Mouse (Mus musculus): Measurements from ENCODE around the gene Plxnc1. TPM values are rescaled to one million over a fixed set of nuclear protein-coding genes. Genes with fewer than 3 reads are reported as not detected.

Gene Plxnc1
- polyA plus RNA-seq, 1 experiment from 2014 or later, result 1.8 TPM

DNA sequence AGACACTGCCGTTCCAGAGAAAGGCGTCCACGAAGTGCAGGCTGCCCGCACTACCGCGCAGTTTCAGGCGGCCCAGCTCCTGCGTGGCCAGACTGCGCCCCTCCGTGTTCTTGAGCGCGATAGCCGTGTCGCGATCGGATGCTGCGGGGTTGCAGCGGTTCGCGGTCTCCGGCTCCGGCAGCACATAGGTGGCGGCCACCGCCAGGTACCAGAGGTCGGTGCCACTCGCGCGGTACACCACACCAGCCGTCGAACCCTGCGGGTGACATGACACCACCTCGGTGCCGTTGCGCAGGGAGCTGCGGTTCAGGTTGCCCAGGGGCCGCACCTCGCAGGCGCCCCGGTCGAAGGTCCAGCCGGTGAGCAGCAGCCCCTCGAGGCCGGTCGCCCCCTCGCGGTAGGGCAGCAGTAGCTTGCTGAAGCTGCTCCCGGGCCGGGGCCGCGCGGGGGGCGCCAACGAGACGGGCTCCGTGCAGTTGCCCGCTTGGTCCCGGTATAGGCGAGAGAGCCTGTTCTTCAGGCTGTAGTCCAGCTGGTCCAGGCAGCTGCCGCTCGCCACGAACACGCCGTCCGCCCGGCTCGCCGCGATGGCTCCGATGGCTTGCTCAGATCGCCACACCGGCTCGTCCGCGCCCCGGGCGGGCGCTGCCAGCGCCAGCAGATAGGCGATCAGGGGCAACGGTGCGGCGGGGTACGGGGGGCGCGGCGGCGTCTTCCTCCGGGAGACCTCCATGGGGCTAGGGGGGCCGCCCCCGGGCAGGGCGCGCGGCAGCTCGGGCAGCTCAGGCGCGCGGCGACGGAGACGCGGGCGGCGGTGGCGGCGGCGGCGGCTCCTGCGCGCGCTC, 567 bp downstream of the Plxnc1 start:
- peak overlapping the region; percentile 92 for H3K27ac ChIP-seq
- peaks cover 65% of the 10 kb centered on the region for H3K4me1 ChIP-seq

DNA sequence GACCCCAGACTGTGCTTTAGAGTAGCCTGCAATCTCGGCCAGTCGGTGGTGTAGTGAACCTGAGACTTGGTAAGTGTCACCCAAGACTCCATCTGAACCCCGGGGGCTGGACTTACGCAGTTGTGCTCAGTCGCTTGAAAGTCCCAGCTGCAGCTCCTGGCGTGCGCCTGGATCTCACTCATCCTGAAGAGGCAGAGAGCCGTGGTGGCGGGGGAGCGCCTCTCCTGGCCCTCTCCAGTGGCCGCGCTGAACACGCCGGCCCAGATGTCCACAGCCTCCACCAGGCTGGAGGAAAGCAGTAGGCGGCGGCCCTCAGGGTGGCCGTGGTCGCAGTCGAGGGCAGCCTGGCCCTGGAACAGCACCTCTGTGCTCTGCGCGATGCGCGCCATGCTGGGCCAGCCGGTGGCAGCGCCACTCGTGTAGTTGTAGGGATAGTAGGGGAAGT, 1.2 kb downstream of the Plxnc1 start:
- H3K9me3 ChIP-seq, result no peaks in the 10 kb centered on the region
- no peaks in the 10 kb centered on the region for H3K36me3 ChIP-seq (replicated peaks)
- H3K4me3 ChIP-seq, result peak overlapping the region; percentile 66
- WGBS, result under 1% methylated on average over 26 of the region's 26 CpGs
- peak overlapping the region; percentile 92 for H3K27ac ChIP-seq
- H3K4me1 ChIP-seq, result peaks cover 65% of the 10 kb centered on the region
- peak; percentile 58 for DNase-seq (ENCODE audit: extremely low spot score, low spot score)
- H3K27me3 ChIP-seq (ENCODE audit: poor library complexity, severe bottlenecking), result peaks cover 95% of the 10 kb centered on the region

More for the DNA sequence above, 567 bp downstream of the Plxnc1 start:
- WGBS, result under 1% methylated on average over 109 of the region's 110 CpGs
- H3K4me3 ChIP-seq, result peak overlapping the region; percentile 66
- peaks cover 90% of the 10 kb centered on the region for H3K27me3 ChIP-seq (ENCODE audit: poor library complexity, severe bottlenecking)
- no peaks in the 10 kb centered on the region for H3K36me3 ChIP-seq (replicated peaks)
- H3K9me3 ChIP-seq, result no peaks in the 10 kb centered on the region
- peak; percentile 71 for DNase-seq (ENCODE audit: extremely low spot score, low spot score)

DNA sequence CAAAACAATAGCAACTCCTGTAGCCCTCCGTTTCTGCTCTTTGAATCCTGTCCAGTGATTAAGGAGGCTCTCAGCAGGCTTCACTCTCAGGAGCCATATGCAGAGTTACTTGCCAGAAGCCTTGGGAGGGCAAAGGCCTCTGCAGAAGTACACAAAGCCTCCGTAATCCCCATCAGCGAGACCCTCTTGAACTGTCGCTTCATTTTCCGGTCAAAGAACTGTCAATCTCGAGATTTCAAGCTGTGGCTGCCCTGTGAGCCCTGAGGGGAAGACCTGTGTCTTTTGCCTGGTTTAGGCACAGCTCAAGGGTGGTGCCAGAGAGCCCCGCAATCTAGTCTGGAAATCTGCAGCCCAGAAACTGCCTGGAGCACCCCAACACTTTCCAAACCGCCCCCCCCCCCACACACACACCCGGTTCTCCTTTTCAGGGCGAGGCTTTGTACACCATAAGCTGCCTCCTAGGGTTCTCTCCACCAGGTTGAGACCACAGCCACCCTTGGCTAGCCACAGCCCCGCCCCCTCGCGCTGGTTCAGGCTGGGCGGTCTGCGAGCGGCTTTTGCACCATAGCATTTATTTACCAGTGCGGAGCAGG, 2.1 kb downstream of the Plxnc1 start:
- H3K4me1 ChIP-seq, result peaks cover 65% of the 10 kb centered on the region
- under 1% methylated on average over 16 of the region's 17 CpGs for WGBS
- peak; percentile 61 for DNase-seq (ENCODE audit: extremely low spot score, low spot score)
- H3K4me3 ChIP-seq, result peak overlapping the region; percentile 66
- peaks cover 95% of the 10 kb centered on the region for H3K27me3 ChIP-seq (ENCODE audit: poor library complexity, severe bottlenecking)
- H3K36me3 ChIP-seq (replicated peaks), result no peaks in the 10 kb centered on the region
- H3K9me3 ChIP-seq, result no peaks in the 10 kb centered on the region
- H3K27ac ChIP-seq, result peak overlapping the region; percentile 92

DNA sequence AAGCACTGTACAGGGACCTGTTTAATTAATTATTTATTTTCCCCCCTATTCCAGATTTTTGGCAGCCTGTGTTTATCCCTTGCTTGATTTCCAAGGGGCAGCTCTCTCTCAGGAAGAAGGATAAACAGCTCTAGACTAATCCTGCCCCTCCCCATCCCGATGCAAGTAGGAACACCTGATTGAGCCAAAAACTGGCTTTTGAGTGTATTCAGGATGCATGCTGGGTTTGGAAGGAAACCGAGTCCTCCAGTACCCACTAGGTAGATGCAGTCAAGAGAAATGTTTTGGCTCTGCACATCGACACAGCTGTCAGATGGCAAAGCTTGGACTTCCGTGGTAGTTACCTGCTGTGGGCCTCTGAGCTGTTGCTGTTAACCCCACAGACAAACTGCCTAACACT, 3.1 kb downstream of the Plxnc1 start:
- Histone ChIP-seq H3K4me3 (peak overlapping the region; percentile 66), H3K4me1 (peaks cover 65% of the 10 kb centered on the region), H3K9me3 (no peaks in the 10 kb centered on the region), H3K27me3 (ENCODE audit: poor library complexity, severe bottlenecking) (peaks cover 90% of the 10 kb centered on the region), H3K27ac (no peak overlapping the region), H3K36me3 (replicated peaks) (peaks cover 9% of the 10 kb centered on the region)
- 6% methylated on average over 4 of the region's 4 CpGs for WGBS
- no peak for DNase-seq (ENCODE audit: extremely low spot score, low spot score)

DNA sequence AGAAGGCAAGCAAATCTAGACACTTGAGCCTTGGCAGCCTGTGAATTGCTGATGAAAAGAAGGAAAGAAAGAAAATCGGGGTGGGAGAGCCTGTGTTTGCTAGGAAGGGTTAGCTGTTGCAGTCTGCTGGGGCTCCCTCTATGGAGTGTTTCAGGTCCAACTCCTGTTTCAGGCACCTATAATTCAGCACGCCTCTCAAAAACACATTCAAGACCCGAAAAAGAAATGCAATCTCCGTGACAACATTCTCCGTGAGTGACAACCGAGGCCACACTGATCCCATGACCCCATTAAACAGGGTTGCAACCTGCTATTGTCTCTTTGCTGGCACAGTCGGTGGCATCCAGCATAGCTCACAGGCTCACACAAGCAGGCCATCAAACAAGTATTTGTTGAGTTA, 3.8 kb downstream of the Plxnc1 start:
- Histone ChIP-seq H3K4me3 (peak overlapping the region; percentile 66), H3K27me3 (ENCODE audit: poor library complexity, severe bottlenecking) (peaks cover 83% of the 10 kb centered on the region), H3K36me3 (replicated peaks) (peaks cover 10% of the 10 kb centered on the region), H3K4me1 (peaks cover 59% of the 10 kb centered on the region), H3K27ac (0 out of 2 replicates have a peak overlapping the region, but pooled peaks have one; percentile 35), H3K9me3 (no peaks in the 10 kb centered on the region)
- 4% methylated on average over 7 of the region's 7 CpGs for WGBS
- DNase-seq (ENCODE audit: extremely low spot score, low spot score), result peak; percentile 31

DNA sequence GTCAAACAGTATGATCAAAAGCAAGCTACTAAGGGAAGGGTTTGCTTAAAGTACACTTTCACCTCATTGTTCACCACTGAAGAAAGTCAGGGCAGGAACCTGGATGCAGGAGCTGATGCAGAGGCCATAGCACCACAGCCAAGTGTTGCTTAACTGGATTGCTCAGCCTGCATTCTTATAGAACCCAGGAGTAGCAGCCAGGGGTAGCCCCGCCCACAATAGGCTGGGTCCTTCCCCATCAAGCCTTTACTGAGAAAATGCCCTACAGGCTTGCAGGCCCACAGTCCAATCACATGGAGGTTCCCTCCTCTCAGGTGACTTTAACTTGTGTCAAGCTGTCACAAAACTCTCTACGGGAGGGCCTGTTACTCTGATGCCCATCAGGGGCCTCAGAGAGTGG, 4.6 kb downstream of the Plxnc1 start:
- WGBS, result 13% methylated on average over 2 of the region's 2 CpGs
- no peak for DNase-seq (ENCODE audit: extremely low spot score, low spot score)
- peaks cover 10% of the 10 kb centered on the region for H3K36me3 ChIP-seq (replicated peaks)
- 0 out of 2 replicates have a peak overlapping the region, but pooled peaks have one; percentile 35 for H3K27ac ChIP-seq
- H3K27me3 ChIP-seq (ENCODE audit: poor library complexity, severe bottlenecking), result peaks cover 78% of the 10 kb centered on the region
- peaks cover 51% of the 10 kb centered on the region for H3K4me1 ChIP-seq
- peak overlapping the region; percentile 66 for H3K4me3 ChIP-seq
- H3K9me3 ChIP-seq, result no peaks in the 10 kb centered on the region

DNA sequence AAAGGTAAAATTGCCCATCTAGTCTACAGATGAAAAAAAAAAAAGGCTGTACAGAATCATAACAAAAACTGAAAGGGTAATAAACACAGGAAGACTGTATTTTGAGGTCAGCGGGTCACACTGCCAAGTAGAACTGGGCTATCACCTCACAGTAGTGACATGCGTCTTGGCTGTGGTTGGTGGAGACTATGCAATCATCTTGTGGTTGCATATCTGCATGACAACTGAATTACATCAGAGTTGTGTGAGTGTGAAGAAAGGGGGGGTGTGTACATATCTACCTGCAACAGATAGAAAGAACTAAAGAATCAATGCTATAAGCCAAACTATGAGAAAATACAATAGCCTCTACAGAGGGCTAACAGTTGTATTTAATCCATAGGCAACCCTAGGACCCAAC, 5.7 kb downstream of the Plxnc1 start:
- Histone ChIP-seq H3K36me3 (replicated peaks) (peaks cover 10% of the 10 kb centered on the region), H3K9me3 (no peaks in the 10 kb centered on the region), H3K27me3 (ENCODE audit: poor library complexity, severe bottlenecking) (peaks cover 80% of the 10 kb centered on the region), H3K4me3 (no peak overlapping the region), H3K4me1 (peaks cover 52% of the 10 kb centered on the region), H3K27ac (no peak overlapping the region)
- no peak for DNase-seq (ENCODE audit: extremely low spot score, low spot score)
- 98% methylated on average over 2 of the region's 2 CpGs for WGBS

DNA sequence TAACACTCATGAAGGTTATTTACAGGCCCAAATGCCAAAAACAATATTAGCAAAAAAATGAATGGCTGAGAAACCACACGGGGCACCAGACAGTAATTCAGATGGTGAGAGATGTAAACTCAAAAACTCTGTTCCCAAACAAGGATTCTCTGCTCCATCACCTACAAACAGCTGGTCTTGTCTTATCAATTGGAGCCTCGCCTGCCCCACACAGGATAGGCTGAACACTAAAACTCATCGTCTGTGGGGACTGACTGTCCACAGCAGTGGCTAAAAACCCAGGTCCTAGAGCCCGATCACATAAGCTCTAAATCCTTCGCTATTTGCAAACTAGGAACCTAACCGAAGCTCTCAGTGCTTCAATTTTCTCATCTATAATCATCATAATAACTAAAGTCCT, 6.3 kb downstream of the Plxnc1 start:
- peaks cover 52% of the 10 kb centered on the region for H3K4me1 ChIP-seq
- no peak overlapping the region for H3K27ac ChIP-seq
- peaks cover 10% of the 10 kb centered on the region for H3K36me3 ChIP-seq (replicated peaks)
- no peak for DNase-seq (ENCODE audit: extremely low spot score, low spot score)
- peaks cover 76% of the 10 kb centered on the region for H3K27me3 ChIP-seq (ENCODE audit: poor library complexity, severe bottlenecking)
- WGBS, result 88% methylated on average over 6 of the region's 6 CpGs
- no peak overlapping the region for H3K4me3 ChIP-seq
- no peaks in the 10 kb centered on the region for H3K9me3 ChIP-seq

DNA sequence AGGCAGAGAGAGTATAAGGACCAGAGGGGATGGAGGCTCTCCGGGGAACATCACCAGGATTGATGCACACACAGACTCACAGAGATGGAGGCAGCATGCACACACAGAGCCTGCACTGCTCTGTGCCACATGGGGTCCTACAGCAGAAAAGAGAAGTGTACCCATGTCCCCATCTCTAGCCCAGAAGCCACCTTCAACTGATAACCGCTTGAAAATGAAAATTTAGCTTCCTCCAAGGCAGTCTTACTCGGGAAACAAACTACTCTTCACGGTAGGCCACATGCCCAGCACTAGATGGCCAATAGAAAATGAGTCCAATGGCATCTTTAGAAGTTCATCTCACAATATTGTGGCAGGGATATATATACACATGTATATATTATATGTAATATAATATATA, 9.4 kb downstream of the Plxnc1 start:
- Histone ChIP-seq H3K4me3 (no peak overlapping the region), H3K36me3 (replicated peaks) (peaks cover 10% of the 10 kb centered on the region), H3K4me1 (peaks cover 39% of the 10 kb centered on the region), H3K27ac (no peak overlapping the region), H3K9me3 (no peaks in the 10 kb centered on the region), H3K27me3 (ENCODE audit: poor library complexity, severe bottlenecking) (peaks cover 46% of the 10 kb centered on the region)
- WGBS, result 88% methylated on average over 4 of the region's 4 CpGs
- DNase-seq (ENCODE audit: extremely low spot score, low spot score), result no peak

DNA sequence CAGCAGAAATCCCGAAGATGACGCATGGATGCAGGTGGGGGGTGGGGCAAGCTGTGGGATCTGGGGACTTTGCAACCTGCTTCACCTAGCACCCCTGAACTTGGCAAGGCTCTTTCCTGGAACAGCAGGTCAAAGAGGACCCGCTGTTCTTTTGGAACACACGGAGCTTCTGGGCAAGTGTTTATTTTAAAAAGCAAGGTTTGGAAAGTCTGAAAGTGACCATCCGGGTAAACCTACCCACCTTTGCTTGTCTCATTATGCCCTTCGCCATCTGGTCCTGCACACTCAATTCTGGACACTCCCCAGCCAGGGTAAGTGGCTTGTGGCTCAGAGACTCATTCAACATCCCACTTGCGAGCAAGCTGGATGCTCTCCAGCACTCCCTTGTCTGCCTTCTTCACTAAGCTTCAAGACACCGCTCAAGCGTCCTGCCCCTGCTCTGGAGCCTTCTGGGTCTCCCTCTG, 10.5 kb downstream of the Plxnc1 start:
- no peaks in the 10 kb centered on the region for H3K9me3 ChIP-seq
- peaks cover 10% of the 10 kb centered on the region for H3K36me3 ChIP-seq (replicated peaks)
- H3K4me3 ChIP-seq, result no peak overlapping the region
- H3K27ac ChIP-seq, result no peak overlapping the region
- peaks cover 35% of the 10 kb centered on the region for H3K27me3 ChIP-seq (ENCODE audit: poor library complexity, severe bottlenecking)
- H3K4me1 ChIP-seq, result peaks cover 31% of the 10 kb centered on the region
- DNase-seq (ENCODE audit: extremely low spot score, low spot score), result no peak
- WGBS, result 84% methylated on average over 9 of the region's 9 CpGs

DNA sequence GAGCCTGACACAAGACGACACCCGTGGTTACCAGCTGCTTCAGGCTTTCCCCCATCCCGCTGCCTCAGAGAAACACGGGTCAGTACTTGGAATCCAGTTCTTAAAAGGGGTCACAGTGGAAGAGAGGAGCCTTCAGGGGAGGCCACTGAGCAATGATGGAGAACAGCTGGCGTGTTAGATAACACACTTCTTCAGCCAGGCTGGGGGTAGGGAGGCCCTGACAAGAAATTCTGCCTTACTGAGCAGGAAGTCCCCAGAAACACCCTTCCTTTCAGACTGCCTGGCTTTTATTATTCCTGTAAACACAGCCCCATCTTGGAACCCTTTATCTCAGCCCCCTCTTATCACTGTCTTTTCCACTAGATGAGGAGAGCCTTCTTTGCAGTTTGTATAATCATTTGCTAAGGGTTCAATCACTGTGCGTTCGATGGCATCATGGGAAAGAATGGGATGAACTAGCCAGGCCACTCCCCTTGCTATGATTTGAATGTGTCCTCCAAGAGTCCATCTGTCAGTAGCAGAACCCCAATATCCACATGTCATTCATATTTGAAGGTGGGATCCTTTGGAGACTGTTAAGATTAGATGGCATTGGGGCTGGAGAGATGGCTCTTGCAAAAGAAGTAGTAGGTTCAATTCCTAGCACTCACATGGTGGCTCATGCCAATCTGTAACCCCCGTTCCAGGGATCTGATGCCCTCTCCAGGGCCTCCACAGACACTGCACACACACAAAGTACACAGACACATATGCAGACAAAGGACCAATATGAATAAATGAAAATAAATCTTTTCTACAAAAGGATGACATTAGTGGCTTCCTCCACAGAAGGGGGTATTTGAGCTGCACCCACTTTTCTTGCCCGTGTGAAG, 12.4 kb downstream of the Plxnc1 start:
- H3K4me1 ChIP-seq, result peaks cover 40% of the 10 kb centered on the region
- H3K36me3 ChIP-seq (replicated peaks), result peaks cover 7% of the 10 kb centered on the region
- 71% methylated on average over 9 of the region's 9 CpGs for WGBS
- H3K9me3 ChIP-seq, result no peaks in the 10 kb centered on the region
- 0 out of 2 replicates have a peak overlapping the region, but pooled peaks have one; percentile 15 for H3K27ac ChIP-seq
- peaks cover 15% of the 10 kb centered on the region for H3K27me3 ChIP-seq (ENCODE audit: poor library complexity, severe bottlenecking)
- no peak overlapping the region for H3K4me3 ChIP-seq
- DNase-seq (ENCODE audit: extremely low spot score, low spot score), result no peak

DNA sequence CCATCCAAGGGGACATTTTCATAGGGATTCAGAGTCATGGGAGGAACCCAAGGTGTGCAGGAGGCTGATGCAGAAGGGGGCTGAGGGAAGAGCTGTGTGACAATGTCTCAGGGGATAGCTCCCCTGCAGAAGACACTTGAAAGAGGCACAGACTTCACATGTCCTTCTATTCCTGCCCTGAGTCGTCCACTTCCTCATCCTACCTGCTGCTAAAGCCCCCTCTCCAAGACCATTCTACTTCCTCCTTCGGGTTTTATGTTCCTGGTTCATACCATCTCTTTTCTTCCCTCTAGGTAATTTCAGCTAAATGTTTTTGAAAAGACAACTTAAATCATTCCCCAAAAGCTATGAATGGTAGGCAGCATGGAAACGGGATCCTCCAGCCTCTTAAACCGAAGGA, 16.5 kb downstream of the Plxnc1 start:
- WGBS, result 91% methylated on average over 4 of the region's 4 CpGs
- H3K36me3 ChIP-seq (replicated peaks), result no peaks in the 10 kb centered on the region
- no peak overlapping the region for H3K4me3 ChIP-seq

More for the DNA sequence above, 16.5 kb downstream of the Plxnc1 start:
- Histone ChIP-seq H3K27ac (no peak overlapping the region), H3K27me3 (ENCODE audit: poor library complexity, severe bottlenecking) (no peaks in the 10 kb centered on the region), H3K9me3 (no peaks in the 10 kb centered on the region), H3K4me1 (peaks cover 53% of the 10 kb centered on the region)
- DNase-seq (ENCODE audit: extremely low spot score, low spot score), result no peak

Measured in forebrain, embryonic 10.5 days (tissue).